Mouse (Mus musculus): Measurements from ENCODE around the gene Tmem132a. TPM values are rescaled to one million over a fixed set of nuclear protein-coding genes. Genes with fewer than 3 reads are reported as not detected.

Gene Tmem132a
- total and polyA plus RNA-seq, 3 experiments: not detected

DNA sequence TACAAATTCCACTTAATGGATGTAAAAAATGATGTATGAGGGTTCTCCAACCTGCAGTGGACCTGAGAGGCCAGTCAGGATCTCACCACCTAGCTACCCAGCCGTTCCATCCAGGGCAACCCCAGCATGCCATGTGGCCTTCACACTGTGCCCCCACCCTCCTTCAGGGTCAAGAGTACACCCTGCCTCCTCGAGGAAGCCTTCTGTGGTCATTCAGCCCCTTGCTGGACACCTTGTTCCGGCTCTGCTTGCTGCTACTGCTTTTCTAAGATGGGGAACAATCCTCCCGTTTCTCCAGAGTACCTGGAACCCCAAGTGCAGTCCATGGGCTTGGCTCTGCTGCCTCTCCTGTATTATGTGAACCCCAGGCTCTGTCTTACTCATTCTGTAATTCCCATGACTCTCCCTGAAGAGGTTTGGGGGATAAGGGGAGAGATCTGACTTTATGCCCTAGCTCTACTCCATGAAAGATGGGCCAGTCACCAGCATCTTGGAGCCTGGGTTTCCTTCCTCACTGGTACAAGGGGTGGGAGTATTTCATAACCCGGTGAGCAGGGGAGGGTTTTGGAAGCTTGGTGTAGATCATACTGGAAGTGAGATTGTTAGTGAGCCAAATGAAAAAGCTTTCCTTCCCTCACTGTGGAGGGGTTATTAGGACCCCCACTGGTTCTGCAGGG, 1.7 kb downstream of the Tmem132a start:
- H3K27ac ChIP-seq (ENCODE audit: control insufficient read depth, low read depth, low read length): no peak overlapping the region
- H3K4me1 ChIP-seq (ENCODE audit: control insufficient read depth in 1 of 2, insufficient read depth in 2 of 2, low read length in 2 of 2): no peaks in the 10 kb centered on the region
- H3K36me3 ChIP-seq (ENCODE audit: control insufficient read depth in 1 of 2, insufficient read depth in 2 of 2, low read length in 2 of 2): no peaks in the 10 kb centered on the region; a peak in 1 of 4 replicates
- no peak for DNase-seq (ENCODE audit: low read depth, low spot score)
- H3K27me3 ChIP-seq (ENCODE audit: control insufficient read depth in 1 of 2, insufficient read depth in 2 of 2, low read length in 2 of 2): peaks cover 0 to 1% of the 10 kb centered on the region in 2 experiments; a peak in 3 of 4 replicates
- H3K4me3 ChIP-seq (ENCODE audit: control insufficient read depth in 1 of 2, insufficient read depth in 1 of 2, low read depth in 2 of 2, low read length in 2 of 2): no peak overlapping the region
- no peak overlapping the region for H3K9ac ChIP-seq (ENCODE audit: control insufficient read depth, low read depth, low read length, poor library complexity, severe bottlenecking)
- TF ChIP-seq ZC3H11A (IDR thresholded peaks at IDR 0.05; ENCODE audit: low read depth, low read length) (no peak), NELFE (IDR thresholded peaks at IDR 0.05; ENCODE audit: low read depth, low read length) (no peak)
- H3K79me2 ChIP-seq (ENCODE audit: control insufficient read depth, insufficient read depth, low read length, poor library complexity): no peaks in the 10 kb centered on the region
- no peaks in the 10 kb centered on the region for H3K9me3 ChIP-seq (replicated peaks; ENCODE audit: insufficient read depth, low read length)

DNA sequence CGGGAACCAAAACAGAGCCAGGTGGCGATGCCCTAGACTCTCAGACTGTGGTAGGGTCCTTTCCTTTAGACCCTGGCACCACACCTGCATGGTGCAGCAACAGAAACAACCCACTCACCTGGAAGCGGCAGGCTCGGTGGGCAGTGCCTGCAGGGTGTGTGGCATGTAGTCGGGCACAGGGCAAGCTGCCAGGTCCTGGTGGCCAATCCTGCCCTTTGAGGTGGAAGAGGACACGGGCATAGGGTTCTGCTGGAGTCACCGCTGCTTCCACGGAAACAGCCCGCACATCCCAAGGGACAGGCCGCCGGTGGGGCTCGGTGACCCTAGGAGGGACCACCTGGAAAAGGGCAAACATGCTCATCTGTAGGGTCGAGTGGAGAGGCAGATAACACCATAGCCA, 3.4 kb downstream of the Tmem132a start:
- TF ChIP-seq MEF2A (IDR thresholded peaks at IDR 0.05; ENCODE audit: extremely low read depth, insufficient replicate concordance, low read depth, low read length, poor library complexity, severe bottlenecking) (no peak), MXI1 (IDR thresholded peaks at IDR 0.05; ENCODE audit: low read depth, low read length) (no peak), ZC3H11A (IDR thresholded peaks at IDR 0.05; ENCODE audit: low read depth, low read length) (no peak), MAZ (IDR thresholded peaks at IDR 0.05; ENCODE audit: low read depth, low read length) (no peak), TAL1 (IDR thresholded peaks at IDR 0.05; ENCODE audit: low read length) (no peak), TCF12 (IDR thresholded peaks at IDR 0.05; ENCODE audit: low read depth, low read length) (no peak), EP300 (IDR thresholded peaks at IDR 0.05; ENCODE audit: low read depth in 1 of 2, low read length in 2 of 2) (no peak), UBTF (IDR thresholded peaks at IDR 0.05; ENCODE audit: borderline replicate concordance, insufficient read depth, low read depth, low read length) (no peak), NELFE (IDR thresholded peaks at IDR 0.05; ENCODE audit: low read depth, low read length) (no peak), USF1 (IDR thresholded peaks at IDR 0.05; ENCODE audit: low read depth, low read length) (no peak)

DNA sequence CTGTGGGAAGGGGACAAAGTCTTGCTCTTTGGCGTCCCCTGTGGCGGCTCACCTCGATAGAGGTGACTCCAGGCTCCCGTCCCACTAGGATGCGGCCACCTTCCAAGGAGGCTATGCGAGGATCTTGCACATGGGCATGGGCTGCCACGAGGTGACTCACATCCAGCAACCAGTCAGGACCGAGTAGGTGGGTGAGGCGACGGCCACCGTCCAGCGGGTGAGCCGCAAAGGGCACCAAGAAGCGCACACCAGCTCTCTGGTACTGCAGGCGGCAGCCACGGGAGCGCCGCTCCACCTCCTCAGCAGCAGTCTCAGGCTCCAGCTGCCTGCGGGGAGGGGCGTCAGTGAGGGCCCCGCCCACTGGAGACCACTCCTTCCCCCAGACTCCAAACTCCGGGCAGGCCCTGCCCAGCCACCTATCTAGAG, 9.7 kb downstream of the Tmem132a start:
- H3K9me3 ChIP-seq (replicated peaks; ENCODE audit: insufficient read depth, low read length): no peaks in the 10 kb centered on the region

More for the DNA sequence above, 3.4 kb downstream of the Tmem132a start:
- no peak overlapping the region for H3K27ac ChIP-seq (ENCODE audit: control insufficient read depth, low read depth, low read length)
- H3K9me3 ChIP-seq (replicated peaks; ENCODE audit: insufficient read depth, low read length): no peaks in the 10 kb centered on the region
- no peaks in the 10 kb centered on the region for H3K36me3 ChIP-seq (ENCODE audit: control insufficient read depth in 1 of 2, insufficient read depth in 2 of 2, low read length in 2 of 2)
- H3K27me3 ChIP-seq (ENCODE audit: control insufficient read depth in 1 of 2, insufficient read depth in 2 of 2, low read length in 2 of 2): peaks cover 0 to 1% of the 10 kb centered on the region in 2 experiments; a peak in 3 of 4 replicates
- H3K4me3 ChIP-seq (ENCODE audit: control insufficient read depth in 1 of 2, insufficient read depth in 1 of 2, low read depth in 2 of 2, low read length in 2 of 2): no peak overlapping the region
- H3K9ac ChIP-seq (ENCODE audit: control insufficient read depth, low read depth, low read length, poor library complexity, severe bottlenecking): no peak overlapping the region
- no peak for DNase-seq (ENCODE audit: low read depth, low spot score)
- no peaks in the 10 kb centered on the region for H3K79me2 ChIP-seq (ENCODE audit: control insufficient read depth, insufficient read depth, low read length, poor library complexity)
- no peaks in the 10 kb centered on the region for H3K4me1 ChIP-seq (ENCODE audit: control insufficient read depth in 1 of 2, insufficient read depth in 2 of 2, low read length in 2 of 2)

More for the DNA sequence above, 9.7 kb downstream of the Tmem132a start:
- no peak overlapping the region for H3K4me3 ChIP-seq (ENCODE audit: control insufficient read depth in 1 of 2, insufficient read depth in 1 of 2, low read depth in 2 of 2, low read length in 2 of 2)
- H3K27ac ChIP-seq (ENCODE audit: control insufficient read depth, low read depth, low read length): no peak overlapping the region
- no peaks in the 10 kb centered on the region for H3K36me3 ChIP-seq (ENCODE audit: control insufficient read depth in 1 of 2, insufficient read depth in 2 of 2, low read length in 2 of 2)
- DNase-seq (ENCODE audit: low read depth, low spot score): no peak
- H3K79me2 ChIP-seq (ENCODE audit: control insufficient read depth, insufficient read depth, low read length, poor library complexity): no peaks in the 10 kb centered on the region
- no peak overlapping the region for H3K9ac ChIP-seq (ENCODE audit: control insufficient read depth, low read depth, low read length, poor library complexity, severe bottlenecking)
- TF ChIP-seq JUND (IDR thresholded peaks at IDR 0.05; ENCODE audit: low read depth, low read length) (no peak), TCF12 (IDR thresholded peaks at IDR 0.05; ENCODE audit: low read depth, low read length) (no peak), ZC3H11A (IDR thresholded peaks at IDR 0.05; ENCODE audit: low read depth, low read length) (no peak), ETS1 (IDR thresholded peaks at IDR 0.05; ENCODE audit: low read depth, low read length) (no peak), CHD1 (IDR thresholded peaks at IDR 0.05; ENCODE audit: low read depth, low read length) (no peak)
- no peaks in the 10 kb centered on the region; a peak in 2 of 4 replicates for H3K27me3 ChIP-seq (ENCODE audit: control insufficient read depth in 1 of 2, insufficient read depth in 2 of 2, low read length in 2 of 2)
- H3K4me1 ChIP-seq (ENCODE audit: control insufficient read depth in 1 of 2, insufficient read depth in 2 of 2, low read length in 2 of 2): no peaks in the 10 kb centered on the region

All from MEL (cell line).